Mouse (Mus musculus) heart, embryonic 14.5 days (tissue): ENCODE measurements at regions not wholly inside any gene's neighbourhood (a gene's known extent, or its start where the extent isn't known, plus 50 kb on each side); places are given as distances from the start of the nearest gene placed in this dataset.

Experiments used
- ATAC-seq: fragments of 200-750 bp; cut with Nextera tagmentation; 2 replicates; pipeline ENCODE4 v1.8.0; 2017; ENCODE audit warnings: low read depth, moderate TSS enrichment; ENCODE audit not compliant: insufficient number of reproducible peaks, insufficient read depth, low FRiP score
- H3K27ac ChIP-seq, 2 experiments: fragments of 200-500 bp in 1 of 2; fragments of 300-500 bp in 1 of 2; sonication (generic) in 1 of 2; replicated peaks in 1 of 2; 2 replicates each; pipeline ENCODE4 v1.5.1; 2012 to 2014; ENCODE audit warnings: low read depth in 2 of 2, low read length in 2 of 2, control low read depth in 1 of 2, mild to moderate bottlenecking in 1 of 2, mixed read lengths in 1 of 2; ENCODE audit not compliant: control insufficient read depth in 1 of 2, insufficient read depth in 1 of 2
- H3K27me3 ChIP-seq: fragments of 300-500 bp; sonication (generic); 2 replicates; pipeline ENCODE4 v1.6.1; 2014; ENCODE audit warnings: mild to moderate bottlenecking, low read length, control low read depth; ENCODE audit not compliant: control insufficient read depth, insufficient read depth
- H3K36me3 ChIP-seq: fragments of 300-500 bp; sonication (generic); 2 replicates; pipeline ENCODE4 v1.6.1; 2014; ENCODE audit warnings: mild to moderate bottlenecking, control low read depth, low read length, mixed read lengths; ENCODE audit not compliant: control insufficient read depth, insufficient read depth
- H3K4me1 ChIP-seq, 2 experiments: fragments of 200-500 bp in 1 of 2; fragments of 300-500 bp in 1 of 2; sonication (generic) in 1 of 2; 2 replicates each; pipeline ENCODE4 v1.6.1; 2012 to 2014; ENCODE audit warnings: low read length in 2 of 2, control low read depth in 1 of 2, mixed read lengths in 1 of 2; ENCODE audit not compliant: control insufficient read depth in 2 of 2, insufficient read depth in 2 of 2
- H3K4me2 ChIP-seq: fragments of 300-500 bp; sonication (generic); 2 replicates; pipeline ENCODE4 v1.6.1; 2014; ENCODE audit warnings: mild to moderate bottlenecking, low read length
- H3K4me3 ChIP-seq, 2 experiments: fragments of 200-500 bp in 1 of 2; fragments of 300-500 bp in 1 of 2; sonication (generic) in 1 of 2; 2 replicates each; pipeline ENCODE4 v1.5.1; 2012 to 2014; ENCODE audit warnings: low read length in 2 of 2, mild to moderate bottlenecking in 2 of 2, control low read depth in 1 of 2, low read depth in 1 of 2, moderate library complexity in 1 of 2; ENCODE audit not compliant: control insufficient read depth in 1 of 2, insufficient read depth in 1 of 2
- H3K9ac ChIP-seq: fragments of 300-500 bp; sonication (generic); 2 replicates; pipeline ENCODE4 v1.6.1; 2014; ENCODE audit warnings: mild to moderate bottlenecking, low read length
- H3K9me3 ChIP-seq: fragments of 300-500 bp; sonication (generic); 2 replicates; pipeline ENCODE4 v1.6.1; 2016; ENCODE audit warnings: low read length, control low read depth; ENCODE audit not compliant: control insufficient read depth
- WGBS: fragments of 180-500 bp; shearing (Covaris S2); extraction: QIAGEN DNeasy Blood & Tissue Kit; methylation state at CpG from one replicate; pipeline ENCODE4 v1.1.7; 2014; 5-methylcytosine and 5-hydroxymethylcytosine counted together

GRCm38 (mm10) chr11:71395023-71395422 lies 164.5 kb upstream of the Nlrp1b start:
- H3K27me3 ChIP-seq = no peaks in the 10 kb centered on the region
- H3K36me3 ChIP-seq = no peaks in the 10 kb centered on the region
- no peak overlapping the region for H3K4me3 ChIP-seq
- no peak overlapping the region for H3K4me2 ChIP-seq
- ATAC-seq = no peak
- no peak overlapping the region for H3K27ac ChIP-seq
- H3K9ac ChIP-seq = no peak overlapping the region
- 81% methylated on average over 4 of the region's 4 CpGs for WGBS
- H3K9me3 ChIP-seq = no peaks in the 10 kb centered on the region
- no peaks in the 10 kb centered on the region for H3K4me1 ChIP-seq

DNA sequence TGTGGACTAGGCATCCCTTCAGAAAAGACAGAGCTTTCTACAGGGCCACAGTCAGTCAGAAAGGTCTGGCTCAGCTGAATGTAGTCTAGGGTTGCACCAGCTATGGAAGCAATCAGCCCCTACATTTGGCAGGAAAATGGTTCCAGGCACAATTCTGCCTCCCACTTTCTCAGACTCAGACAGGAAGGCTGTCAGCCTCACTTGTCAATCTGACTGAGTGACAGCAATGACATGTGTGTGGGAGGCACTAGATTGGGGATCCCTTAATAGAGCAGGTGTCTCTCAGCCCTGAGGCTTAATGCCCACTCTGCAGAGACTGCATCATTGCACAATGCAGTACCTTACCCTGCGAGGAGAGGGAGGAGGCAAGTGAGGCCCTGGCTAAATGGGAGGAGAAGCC lies 165.1 kb upstream of the Nlrp1b start:
- H3K27me3 ChIP-seq = no peaks in the 10 kb centered on the region
- H3K27ac ChIP-seq = no peak overlapping the region
- H3K9me3 ChIP-seq = no peaks in the 10 kb centered on the region
- H3K4me3 ChIP-seq = no peak overlapping the region
- no peaks in the 10 kb centered on the region for H3K36me3 ChIP-seq
- H3K9ac ChIP-seq = no peak overlapping the region
- WGBS = 53% methylated on average over 1 of the region's 1 CpGs
- H3K4me2 ChIP-seq = no peak overlapping the region
- no peaks in the 10 kb centered on the region for H3K4me1 ChIP-seq
- no peak for ATAC-seq

DNA sequence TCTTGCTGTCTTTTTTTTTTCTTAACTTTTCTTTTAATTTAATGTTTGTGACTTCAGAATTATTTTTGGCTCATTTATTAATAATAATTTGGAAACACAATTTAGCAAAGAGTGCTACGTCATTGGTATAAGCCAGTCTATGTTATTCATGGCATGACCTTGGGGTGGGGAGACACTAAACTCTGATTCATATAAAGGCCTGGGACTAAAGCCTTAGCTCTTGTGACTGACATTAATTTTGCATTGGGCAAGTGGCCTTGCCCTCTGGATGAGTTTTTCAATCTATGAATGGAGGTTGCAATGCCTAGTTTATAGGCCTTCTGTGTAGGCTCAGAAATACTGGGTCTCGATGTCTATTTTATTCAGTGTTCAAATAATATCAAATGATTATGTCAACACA lies 169.8 kb upstream of the Nlrp1b start:
- Histone ChIP-seq H3K9me3 (no peaks in the 10 kb centered on the region), H3K36me3 (no peaks in the 10 kb centered on the region), H3K27me3 (no peaks in the 10 kb centered on the region), H3K4me1 (no peaks in the 10 kb centered on the region), H3K4me3 (no peak overlapping the region), H3K9ac (no peak overlapping the region), H3K4me2 (no peak overlapping the region), H3K27ac (no peak overlapping the region)
- ATAC-seq = no peak
- 79% methylated on average over 2 of the region's 2 CpGs for WGBS

DNA sequence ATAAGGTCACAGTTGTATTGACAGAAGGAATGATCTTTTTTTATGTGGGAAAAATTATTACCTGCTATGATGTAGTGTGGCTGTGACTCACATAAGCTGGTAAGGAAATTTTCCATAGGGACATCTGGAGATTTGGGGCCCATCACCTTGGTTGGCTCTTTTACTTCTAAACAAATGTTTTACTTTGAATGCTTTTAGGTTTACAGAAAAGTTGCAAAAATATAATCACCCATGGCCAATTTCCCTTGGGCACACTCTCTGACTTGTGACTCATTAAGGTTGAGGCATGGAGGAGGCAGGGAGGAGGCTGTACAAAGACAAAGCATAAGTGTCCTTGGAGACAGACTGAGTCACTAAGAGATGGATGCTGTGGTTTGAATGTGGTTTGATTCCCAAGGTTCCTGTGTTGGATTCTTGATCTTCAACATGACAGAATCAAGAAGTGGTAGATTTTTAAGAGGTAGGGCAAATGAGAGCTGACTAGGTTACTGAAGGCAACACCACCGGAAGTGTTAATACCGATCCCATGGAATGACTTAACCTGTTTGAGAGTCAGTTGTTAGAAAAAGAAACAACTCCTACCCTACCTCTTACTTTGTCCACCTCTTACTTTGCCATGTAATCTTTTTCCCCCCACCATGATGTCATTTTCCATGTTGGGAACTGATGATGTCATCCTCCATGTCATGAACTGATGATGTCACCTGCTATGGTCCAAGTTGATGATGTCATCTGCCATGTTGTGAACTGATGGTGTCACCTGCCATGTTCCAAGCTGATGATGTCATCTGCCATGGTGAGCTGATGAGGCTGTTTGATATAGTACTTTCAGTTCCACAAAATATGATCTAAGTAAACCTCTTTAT lies 171.1 kb upstream of the Nlrp1b start:
- no peak overlapping the region for H3K9ac ChIP-seq
- no peak for ATAC-seq
- no peaks in the 10 kb centered on the region for H3K36me3 ChIP-seq
- H3K27ac ChIP-seq = no peak overlapping the region
- WGBS = 95% methylated on average over 2 of the region's 2 CpGs
- H3K9me3 ChIP-seq = no peaks in the 10 kb centered on the region
- no peak overlapping the region for H3K4me2 ChIP-seq
- H3K4me3 ChIP-seq = no peak overlapping the region
- H3K27me3 ChIP-seq = no peaks in the 10 kb centered on the region
- H3K4me1 ChIP-seq = no peaks in the 10 kb centered on the region

GRCm38 (mm10) chr11:71404361-71404760 lies 173.8 kb upstream of the Nlrp1b start:
- H3K9me3 ChIP-seq = no peaks in the 10 kb centered on the region
- H3K27me3 ChIP-seq = no peaks in the 10 kb centered on the region
- no peaks in the 10 kb centered on the region for H3K4me1 ChIP-seq
- ATAC-seq = no peak
- H3K4me2 ChIP-seq = no peak overlapping the region
- H3K36me3 ChIP-seq = no peaks in the 10 kb centered on the region
- H3K27ac ChIP-seq = no peak overlapping the region
- WGBS = 74% methylated on average over 3 of the region's 3 CpGs
- no peak overlapping the region for H3K4me3 ChIP-seq
- no peak overlapping the region for H3K9ac ChIP-seq

DNA sequence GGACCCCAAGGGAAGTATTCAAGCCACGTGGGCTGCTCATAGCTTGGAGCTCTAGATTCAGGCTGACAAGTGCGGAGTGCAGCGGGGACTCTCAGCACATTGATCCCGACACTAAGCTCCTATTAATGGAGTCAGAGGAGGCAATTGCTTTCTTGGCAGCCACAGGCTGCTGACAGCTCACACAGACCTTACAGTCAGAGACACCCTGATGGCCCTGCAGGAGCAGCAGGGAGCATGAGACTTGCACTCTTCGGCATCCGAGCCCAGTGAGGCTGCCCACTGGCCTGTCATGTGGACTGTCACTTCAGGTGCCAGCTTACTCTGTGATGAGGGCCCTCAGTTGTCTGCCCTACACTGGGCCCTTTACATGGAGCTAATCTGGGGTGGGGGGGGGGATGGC lies 176.5 kb upstream of the Nlrp1b start:
- Histone ChIP-seq H3K36me3 (no peaks in the 10 kb centered on the region), H3K27ac (no peak overlapping the region), H3K9ac (no peak overlapping the region), H3K4me1 (no peaks in the 10 kb centered on the region), H3K4me2 (no peak overlapping the region), H3K27me3 (no peaks in the 10 kb centered on the region), H3K4me3 (no peak overlapping the region), H3K9me3 (no peaks in the 10 kb centered on the region)
- no peak for ATAC-seq
- 59% methylated on average over 6 of the region's 6 CpGs for WGBS

- no peaks in the 10 kb centered on the region for H3K27me3 ChIP-seq
- no peak for ATAC-seq
- no peak overlapping the region for H3K9ac ChIP-seq
- no peaks in the 10 kb centered on the region for H3K4me1 ChIP-seq
- H3K27ac ChIP-seq = no peak overlapping the region
- WGBS = 79% methylated on average over 6 of the region's 6 CpGs
- H3K36me3 ChIP-seq = no peaks in the 10 kb centered on the region
- no peaks in the 10 kb centered on the region for H3K9me3 ChIP-seq
- no peak overlapping the region for H3K4me2 ChIP-seq
- H3K4me3 ChIP-seq = no peak overlapping the region
Observed at GRCm38 (mm10) chr11:71409211-71409765, 178.8 kb upstream of the Nlrp1b start.

DNA sequence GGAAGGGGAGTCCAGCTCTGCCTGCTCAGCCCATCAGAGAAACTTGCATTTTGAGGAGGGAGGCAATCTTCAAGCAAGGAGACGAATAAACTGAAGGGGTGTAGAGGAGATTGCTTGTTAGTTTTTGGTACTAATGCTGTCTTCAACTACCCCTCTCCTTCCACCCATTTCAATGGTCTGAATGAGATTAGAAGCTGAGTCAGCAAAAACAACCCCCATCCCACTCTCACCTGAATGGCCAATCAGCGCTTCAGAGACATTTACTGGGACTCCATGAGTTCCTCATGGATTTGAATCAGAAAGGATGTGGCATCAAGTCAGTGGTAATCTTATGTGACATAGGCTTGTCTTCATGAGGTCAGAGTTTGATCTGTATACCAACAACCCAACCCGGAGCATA lies 180.0 kb upstream of the Nlrp1b start:
- no peak overlapping the region for H3K27ac ChIP-seq
- H3K4me2 ChIP-seq = no peak overlapping the region
- no peak overlapping the region for H3K9ac ChIP-seq
- H3K36me3 ChIP-seq = no peaks in the 10 kb centered on the region
- no peak for ATAC-seq
- no peak overlapping the region for H3K4me3 ChIP-seq
- H3K9me3 ChIP-seq = no peaks in the 10 kb centered on the region
- 84% methylated on average over 3 of the region's 3 CpGs for WGBS
- H3K4me1 ChIP-seq = no peaks in the 10 kb centered on the region
- H3K27me3 ChIP-seq = no peaks in the 10 kb centered on the region
